Mouse (Mus musculus): ENCODE data around the gene Cers2. TPM values are rescaled to one million over a fixed set of nuclear protein-coding genes. Genes with fewer than 3 reads are reported as not detected.

Cers2 gene
- polyA plus RNA-seq, 1 experiment, result 185 TPM

DNA sequence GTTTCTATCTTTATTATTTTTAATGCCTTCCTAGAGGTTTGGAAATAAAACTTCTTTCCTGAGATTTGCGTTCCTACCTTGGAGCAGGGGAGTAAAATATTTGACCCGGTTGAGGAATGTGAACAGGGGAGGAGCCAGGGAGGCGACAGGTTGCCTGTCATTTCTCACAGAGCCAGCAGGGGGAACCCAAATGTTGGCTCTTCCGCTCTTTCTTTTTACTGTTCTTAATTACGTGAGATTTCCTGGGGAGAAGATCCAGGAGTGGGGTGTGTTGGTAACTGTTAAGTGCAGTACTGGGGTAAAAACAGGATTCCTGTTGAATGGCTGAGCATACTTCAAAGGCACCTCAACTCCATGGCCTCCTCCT, 18.5 kb upstream of the Cers2 start:
- Histone ChIP-seq H3K4me1 (ENCODE audit: control insufficient read depth, insufficient read depth, insufficient read length, low read length) (peaks cover 2% of the 10 kb centered on the region; the same call in 1 of the 2 replicates), H3K4me3 (ENCODE audit: insufficient read depth, low read depth, low read length) (no peak overlapping the region), H3K27ac (replicated peaks; ENCODE audit: low read depth, low read length) (no peak overlapping the region)

- no peak overlapping the region for H3K4me3 ChIP-seq (ENCODE audit: insufficient read depth, low read depth, low read length)
- peaks cover 2% of the 10 kb centered on the region; the same call in 1 of the 2 replicates for H3K4me1 ChIP-seq (ENCODE audit: control insufficient read depth, insufficient read depth, insufficient read length, low read length)
- no peak overlapping the region for H3K27ac ChIP-seq (replicated peaks; ENCODE audit: low read depth, low read length)
Observed at GRCm38 (mm10) chr3:95298018-95298417, 16.6 kb upstream of the Cers2 start.

DNA sequence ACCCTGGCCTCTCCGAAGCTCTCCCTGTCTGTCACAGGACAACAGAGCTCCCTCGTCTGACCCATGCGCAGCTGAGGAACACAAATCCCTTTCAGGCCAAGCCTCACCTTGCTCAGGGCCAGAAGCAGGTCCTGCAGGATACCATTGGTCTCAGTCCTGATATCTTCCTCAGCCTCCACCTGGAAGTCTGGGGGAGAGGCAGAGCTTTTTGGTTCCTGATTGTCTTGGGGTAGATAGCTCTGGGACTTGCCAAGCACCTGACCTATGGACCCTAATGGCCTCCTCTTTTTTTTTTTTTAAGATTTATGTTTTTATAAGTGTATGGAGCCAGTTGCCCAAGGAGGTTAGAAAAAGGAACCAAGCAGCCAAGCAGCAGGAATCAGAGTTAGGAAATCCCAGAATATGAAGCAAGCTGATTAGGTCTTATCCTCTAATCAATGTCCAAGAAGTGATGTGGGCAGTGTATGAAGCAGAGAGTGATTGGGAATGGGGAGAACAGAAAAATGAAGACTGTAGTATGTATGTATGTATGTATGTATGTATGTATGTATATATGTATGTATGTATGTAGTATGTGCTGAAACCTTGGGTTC, 13.3 kb upstream of the Cers2 start:
- Histone ChIP-seq H3K4me3 (ENCODE audit: insufficient read depth, low read depth, low read length) (no peak overlapping the region), H3K4me1 (ENCODE audit: control insufficient read depth, insufficient read depth, insufficient read length, low read length) (no peaks in the 10 kb centered on the region), H3K27ac (replicated peaks; ENCODE audit: low read depth, low read length) (no peak overlapping the region)

DNA sequence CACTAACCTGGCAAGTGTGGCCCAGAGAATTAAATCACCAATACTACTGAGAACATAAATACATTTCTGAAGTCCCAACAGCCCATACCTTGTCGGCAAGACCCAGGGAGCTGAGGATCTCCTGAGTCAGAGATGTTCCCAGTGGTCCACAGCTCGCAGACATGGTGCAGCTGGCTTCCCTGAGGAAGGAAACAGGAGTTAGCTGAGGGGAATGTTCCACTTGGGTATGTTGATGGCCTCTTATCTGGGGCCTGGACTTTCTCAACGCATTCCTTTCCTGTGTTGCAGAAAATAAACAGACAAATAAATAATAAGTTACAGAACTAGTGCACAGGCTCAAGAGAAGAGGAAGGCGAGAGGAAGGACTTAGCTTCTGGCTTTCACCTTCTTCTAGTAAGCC, 8.3 kb upstream of the Cers2 start:
- H3K4me3 ChIP-seq (ENCODE audit: insufficient read depth, low read depth, low read length), result no peak overlapping the region
- no peak overlapping the region for H3K27ac ChIP-seq (replicated peaks; ENCODE audit: low read depth, low read length)
- no peaks in the 10 kb centered on the region for H3K4me1 ChIP-seq (ENCODE audit: control insufficient read depth, insufficient read depth, insufficient read length, low read length)

DNA sequence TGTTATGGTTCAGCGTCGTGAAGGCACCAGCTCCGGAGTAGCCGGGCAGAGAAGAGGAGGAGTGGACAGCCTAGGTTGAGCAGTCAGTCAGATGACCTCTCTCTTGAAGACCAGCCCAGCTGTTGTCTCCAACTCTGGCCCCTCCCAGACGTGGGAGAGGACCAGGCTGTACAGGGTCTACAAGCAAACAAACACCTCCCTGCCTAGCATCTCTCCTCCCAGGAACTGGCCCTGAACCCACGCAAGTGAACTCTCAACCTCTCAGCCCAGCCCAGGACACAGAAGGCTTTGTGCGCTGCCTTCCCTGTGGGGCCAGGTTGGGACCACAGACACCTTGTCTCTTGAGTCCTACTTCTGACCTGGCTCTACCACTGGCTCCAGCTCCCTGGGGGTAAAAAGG, 7.5 kb upstream of the Cers2 start, which contains the start of gene Anxa9:
Gene Anxa9, minus strand, starts transcription at position 77 of the 400 bp plus-strand sequence.
- Histone ChIP-seq H3K4me1 (ENCODE audit: control insufficient read depth, insufficient read depth, insufficient read length, low read length) (peaks cover 3% of the 10 kb centered on the region; the same call in 1 of the 2 replicates), H3K27ac (replicated peaks; ENCODE audit: low read depth, low read length) (no peak within 1 kb of the TSS), H3K4me3 (ENCODE audit: insufficient read depth, low read depth, low read length) (no peak within 1 kb of the TSS)

- H3K4me1 ChIP-seq (ENCODE audit: control insufficient read depth, insufficient read depth, insufficient read length, low read length), result peaks cover 3% of the 10 kb centered on the region; the same call in 1 of the 2 replicates
- no peak overlapping the region for H3K27ac ChIP-seq (replicated peaks; ENCODE audit: low read depth, low read length)
- H3K4me3 ChIP-seq (ENCODE audit: insufficient read depth, low read depth, low read length), result no peak overlapping the region
Observed at GRCm38 (mm10) chr3:95310496-95310895, 4.1 kb upstream of the Cers2 start.

GRCm38 (mm10) chr3:95310968-95311882, 3.4 kb upstream of the Cers2 start:
- peak overlapping the region; percentile 0; the same call in 1 of the 2 replicates for H3K27ac ChIP-seq (replicated peaks; ENCODE audit: low read depth, low read length)
- H3K4me3 ChIP-seq (ENCODE audit: insufficient read depth, low read depth, low read length), result no peak overlapping the region
- peaks cover 3% of the 10 kb centered on the region; the same call in 1 of the 2 replicates for H3K4me1 ChIP-seq (ENCODE audit: control insufficient read depth, insufficient read depth, insufficient read length, low read length)

DNA sequence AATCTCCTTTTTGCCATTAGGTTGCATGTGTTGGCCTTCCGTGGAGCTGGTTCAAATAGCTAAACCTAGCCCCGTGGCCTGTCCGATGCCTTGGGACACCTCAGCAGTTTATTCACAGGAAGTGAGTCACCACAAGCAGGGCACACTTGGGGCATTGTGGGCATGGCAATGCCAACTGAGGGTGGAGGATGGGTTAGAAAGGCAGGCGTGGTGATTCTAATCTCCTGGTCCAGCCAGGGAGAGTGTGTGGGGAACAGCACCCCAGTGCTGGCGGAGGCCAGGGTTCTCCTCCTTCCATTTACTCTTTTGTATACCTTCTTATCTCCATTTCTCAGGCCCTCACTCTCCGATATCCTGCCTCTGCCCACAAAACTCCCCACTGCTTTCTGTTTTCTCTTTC, 2.0 kb upstream of the Cers2 start:
- peaks cover 5% of the 10 kb centered on the region for H3K4me1 ChIP-seq (ENCODE audit: control insufficient read depth, insufficient read depth, insufficient read length, low read length)
- H3K27ac ChIP-seq (replicated peaks; ENCODE audit: low read depth, low read length), result peak overlapping the region; percentile 38
- no peak overlapping the region for H3K4me3 ChIP-seq (ENCODE audit: insufficient read depth, low read depth, low read length)

GRCm38 (mm10) chr3:95313476-95313875, 1.1 kb upstream of the Cers2 start:
- Histone ChIP-seq H3K4me1 (ENCODE audit: control insufficient read depth, insufficient read depth, insufficient read length, low read length) (peaks cover 9% of the 10 kb centered on the region), H3K4me3 (ENCODE audit: insufficient read depth, low read depth, low read length) (no peak overlapping the region), H3K27ac (replicated peaks; ENCODE audit: low read depth, low read length) (no peak overlapping the region)

GRCm38 (mm10) chr3:95314075-95314474, 516 bp upstream of the Cers2 start:
- no peak overlapping the region for H3K4me3 ChIP-seq (ENCODE audit: insufficient read depth, low read depth, low read length)
- H3K27ac ChIP-seq (replicated peaks; ENCODE audit: low read depth, low read length), result no peak overlapping the region
- peaks cover 9% of the 10 kb centered on the region for H3K4me1 ChIP-seq (ENCODE audit: control insufficient read depth, insufficient read depth, insufficient read length, low read length)

DNA sequence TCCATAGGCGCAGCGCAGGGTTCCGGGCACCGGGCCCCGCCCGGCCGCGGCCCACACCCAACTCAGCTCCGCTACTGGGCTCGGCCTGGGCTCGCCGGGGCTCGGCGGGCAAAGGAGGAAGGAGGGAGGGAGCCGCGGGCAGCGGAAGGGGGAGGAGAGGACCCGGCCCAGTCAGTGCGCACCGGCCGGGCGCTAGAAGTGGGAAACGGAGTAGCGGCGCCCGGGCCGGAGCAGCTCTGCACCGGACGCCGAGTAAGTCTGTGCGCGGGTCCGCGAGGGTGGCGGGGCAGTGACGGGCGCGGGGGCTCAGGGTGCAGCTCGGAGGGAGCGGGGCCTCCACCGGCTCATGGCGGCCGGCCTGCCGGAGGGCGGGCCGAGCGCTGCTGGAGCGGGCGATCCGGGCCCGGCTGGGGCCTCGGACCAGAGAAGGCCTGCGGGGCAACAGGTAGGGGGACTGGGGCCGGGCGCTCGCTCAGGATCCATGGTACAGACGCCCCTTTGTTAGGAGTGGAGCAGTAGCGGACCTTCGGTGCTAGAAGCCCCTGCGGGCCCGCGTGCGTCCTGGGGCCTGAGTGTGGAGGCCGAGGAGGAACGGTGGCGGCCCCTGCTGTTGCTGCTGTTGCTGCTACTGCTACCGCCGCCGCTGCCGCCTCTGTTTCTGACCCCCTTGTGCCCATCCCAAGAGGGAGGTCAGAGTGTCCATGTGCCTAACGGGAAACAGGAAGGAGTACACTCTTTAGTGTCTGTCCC, 678 bp downstream of the Cers2 start:
- peak overlapping the region; percentile 91 for H3K4me3 ChIP-seq (ENCODE audit: insufficient read depth, low read depth, low read length)
- H3K27ac ChIP-seq (replicated peaks; ENCODE audit: low read depth, low read length), result peak overlapping the region; percentile 72
- H3K4me1 ChIP-seq (ENCODE audit: control insufficient read depth, insufficient read depth, insufficient read length, low read length), result peaks cover 9% of the 10 kb centered on the region

- Histone ChIP-seq H3K27ac (replicated peaks; ENCODE audit: low read depth, low read length) (peak overlapping the region; percentile 64), H3K4me3 (ENCODE audit: insufficient read depth, low read depth, low read length) (peak overlapping the region; percentile 91), H3K4me1 (ENCODE audit: control insufficient read depth, insufficient read depth, insufficient read length, low read length) (peaks cover 9% of the 10 kb centered on the region)
Observed at GRCm38 (mm10) chr3:95315844-95316550, 1.4 kb downstream of the Cers2 start.

- H3K4me3 ChIP-seq (ENCODE audit: insufficient read depth, low read depth, low read length), result peak overlapping the region; percentile 24
- H3K27ac ChIP-seq (replicated peaks; ENCODE audit: low read depth, low read length), result peak overlapping the region; percentile 87
Observed at GRCm38 (mm10) chr3:95317414-95318080, 3.0 kb downstream of the Cers2 start.

GRCm38 (mm10) chr3:95318548-95318947, 4.0 kb downstream of the Cers2 start:
- Histone ChIP-seq H3K4me1 (ENCODE audit: control insufficient read depth, insufficient read depth, insufficient read length, low read length) (peaks cover 6% of the 10 kb centered on the region), H3K27ac (replicated peaks; ENCODE audit: low read depth, low read length) (peak overlapping the region; percentile 87), H3K4me3 (ENCODE audit: insufficient read depth, low read depth, low read length) (no peak overlapping the region)

More at GRCm38 (mm10) chr3:95317414-95318080, 3.0 kb downstream of the Cers2 start:
- H3K4me1 ChIP-seq (ENCODE audit: control insufficient read depth, insufficient read depth, insufficient read length, low read length), result peaks cover 6% of the 10 kb centered on the region
